Mouse (Mus musculus): Measurements from ENCODE around the gene Magea4.

Gene Magea4

GRCm38 (mm10) chrX:72221717-72222116 lies at the start of gene Magea4:
Gene Magea4, plus strand, starts transcription at chrX:72222017.
- no peak for DNase-seq (ENCODE audit: low spot score in 2 of 2)

- no peak for DNase-seq (ENCODE audit: low spot score in 2 of 2)
Observed at GRCm38 (mm10) chrX:72202944-72203554, 18.8 kb upstream of the Magea4 start.

GRCm38 (mm10) chrX:72270637-72271036 lies 48.8 kb downstream of the Magea4 start:
- no peak for DNase-seq (ENCODE audit: low spot score in 2 of 2)
